Comparison of ENCODE assay signal across 14 mouse cellular contexts in genomic region chr9:98809526-98809925, GRCm38 (mm10). TPM values are rescaled to one million over a fixed set of nuclear protein-coding genes. Genes with fewer than 3 reads are reported as not detected.
DNase-seq lines count a peak whose midpoint lies in the region; ATAC-seq and TF ChIP-seq lines count a peak whose summit lies in the region.
"Not testable (repeated sequence)": the region's sequence is repeated elsewhere in the genome, so short reads cannot be mapped to it uniquely, and the experiment has no call there.
"Had no signal": no experiment of that assay in that cellular context is flagged by ENCODE, and none has a peak within 500 bp of the region (broad histone marks: within the 10 kb centered on the region; RNA-seq: fewer than 3 reads in every experiment).

No protein-coding gene starts in this region.

- H3K4me1 ChIP-seq in forebrain, postnatal 0 days (ENCODE audit: insufficient read depth); hindbrain, embryonic 10.5 days (replicated peaks); midbrain, postnatal 0 days (ENCODE audit: insufficient read depth, low read length); stomach, postnatal 0 days (replicated peaks; ENCODE audit: control insufficient read depth, insufficient read depth): not testable (repeated sequence)

- not testable (repeated sequence) for H3K9me3 ChIP-seq in forebrain, postnatal 0 days (ENCODE audit: low read length); hindbrain, embryonic 10.5 days; midbrain, postnatal 0 days (ENCODE audit: low read length); stomach, postnatal 0 days (ENCODE audit: control insufficient read depth, low read length)

- not testable (repeated sequence) for H3K27me3 ChIP-seq in forebrain, postnatal 0 days (ENCODE audit: insufficient read depth, low read length); hindbrain, embryonic 10.5 days (ENCODE audit: insufficient read depth, poor library complexity, severe bottlenecking); midbrain, postnatal 0 days (ENCODE audit: insufficient read depth, low read length); stomach, postnatal 0 days (ENCODE audit: control insufficient read depth, insufficient read depth, low read length)

- TF ChIP-seq CTCF in brain, embryonic 14.5 days (IDR thresholded peaks at IDR 0.05; ENCODE audit: borderline replicate concordance, extremely low read depth, insufficient read depth, insufficient read length) = peak; percentile 63; the same call in 1 of the 2 replicates
- TF ChIP-seq CTCF in forebrain, postnatal 0 days (IDR thresholded peaks at IDR 0.05; ENCODE audit: low read depth) = peak; percentile 69
- peak; percentile 70 for TF ChIP-seq CTCF in layer of hippocampus, adult 2 months (conservative IDR thresholded peaks at IDR 0.05)
- TF ChIP-seq CTCF in midbrain, postnatal 0 days (IDR thresholded peaks at IDR 0.05) = peak; percentile 79
- TF ChIP-seq CTCF in stomach, postnatal 0 days (IDR thresholded peaks at IDR 0.05; ENCODE audit: low read depth) = peak; percentile 78

- not testable (repeated sequence) for TF ChIP-seq POLR2A in brain, embryonic 14.5 days (IDR thresholded peaks at IDR 0.05; ENCODE audit: borderline replicate concordance, extremely low read depth, insufficient read depth, insufficient read length, poor library complexity, severe bottlenecking)

- WGBS in forebrain, postnatal 0 days = 69% methylated on average over 2 of the region's 2 CpGs
- 65% methylated on average over 2 of the region's 2 CpGs for WGBS in hindbrain, embryonic 10.5 days
- WGBS in midbrain, postnatal 0 days = 63% methylated on average over 2 of the region's 2 CpGs
- 39% methylated on average over 2 of the region's 2 CpGs for WGBS in stomach, postnatal 0 days

- not testable (repeated sequence) for TF ChIP-seq EP300 in stomach, postnatal 0 days (optimal IDR thresholded peaks at IDR 0.05)

- not testable (repeated sequence) for H3K4me2 ChIP-seq in forebrain, postnatal 0 days (ENCODE audit: low read depth); midbrain, postnatal 0 days (ENCODE audit: low read depth, low read length, poor library complexity, severe bottlenecking); stomach, postnatal 0 days (replicated peaks; ENCODE audit: low read depth)

- H3K27ac ChIP-seq in forebrain, postnatal 0 days (ENCODE audit: low read depth, low read length); hindbrain, embryonic 10.5 days; layer of hippocampus, adult 2 months; midbrain, postnatal 0 days (ENCODE audit: low read depth, low read length); stomach, postnatal 0 days (replicated peaks): not testable (repeated sequence)

- H3K36me3 ChIP-seq in forebrain, postnatal 0 days (ENCODE audit: insufficient read depth); hindbrain, embryonic 10.5 days; midbrain, postnatal 0 days (ENCODE audit: insufficient read depth, low read length); stomach, postnatal 0 days (ENCODE audit: control insufficient read depth, insufficient read depth, low read length): not testable (repeated sequence)

- peak; percentile 38; the same call in 1 of the 2 replicates for ATAC-seq in forebrain, postnatal 0 days
- ATAC-seq in midbrain, postnatal 0 days (ENCODE audit: low FRiP score); stomach, postnatal 0 days (ENCODE audit: low FRiP score, low TSS enrichment): not testable (repeated sequence)

- DNase-seq in A20 (ENCODE audit: low read depth, low spot score) (peak; percentile 29), liver (peak; percentile 20)
- peak; percentile 69 for DNase-seq in brain, embryonic 14.5 days (ENCODE audit: low read depth)
- DNase-seq in forebrain, postnatal 0 days = peak; percentile 62
- DNase-seq in hindbrain, embryonic 10.5 days (ENCODE audit: low spot score) = peak; percentile 39
- peak; percentile 28 to 62 for DNase-seq in layer of hippocampus, adult 2 months (ENCODE audit: low spot score in 2 of 2)
- DNase-seq in midbrain, postnatal 0 days (ENCODE audit: low spot score) = peak; percentile 76
- DNase-seq in stomach, postnatal 0 days (ENCODE audit: low spot score) = peak; percentile 52

- H3K9ac ChIP-seq in forebrain, postnatal 0 days; midbrain, postnatal 0 days (replicated peaks; ENCODE audit: low read length, poor library complexity, severe bottlenecking); stomach, postnatal 0 days (ENCODE audit: low read length): not testable (repeated sequence)

- not testable (repeated sequence) for H3K4me3 ChIP-seq in forebrain, postnatal 0 days (ENCODE audit: low read depth, low read length); hindbrain, embryonic 10.5 days; layer of hippocampus, adult 2 months; midbrain, postnatal 0 days (ENCODE audit: low read depth, low read length); stomach, postnatal 0 days (ENCODE audit: low read depth, low read length)

RNA-seq across cellular contexts. Expression of gene Prr23a1, which starts 32.8 kb away (rescaled TPM):
- 0.08 TPM in 1 of 2 replicates, not detected in the other for polyA plus RNA-seq in brain, embryonic 14.5 days (2012; rRNA removed)
- not detected in 2 replicates for total RNA-seq in forebrain, postnatal 0 days (2014; rRNA removed)
- polyA plus RNA-seq in forebrain, postnatal 0 days (2015; fragmentation: Nextera tagmentation; extraction: Ambion mirVana) = 0.18 TPM in 1 of 2 replicates, not detected in the other
- polyA plus RNA-seq in hindbrain, embryonic 10.5 days (2016; fragmentation: Nextera tagmentation; extraction: Ambion mirVana) = 0.31 TPM in 1 of 2 replicates, not detected in the other
- not detected for total RNA-seq in layer of hippocampus, adult 2 months (2021)
- total RNA-seq in midbrain, postnatal 0 days (2014; rRNA removed) = not detected in 2 replicates
- not detected in 2 replicates for polyA plus RNA-seq in midbrain, postnatal 0 days (2015; fragmentation: Nextera tagmentation; extraction: Ambion mirVana)
- polyA plus RNA-seq in stomach, postnatal 0 days (2015; fragmentation: Nextera tagmentation; extraction: Ambion mirVana) = not detected in 2 replicates
- total RNA-seq: gastrocnemius, postnatal 36 days; left cerebral cortex, adult 8-10 months; megakaryocyte, adult 5-6 weeks had no signal
- polyA plus RNA-seq: C2C12; neural tube, embryonic 14.5 days had no signal

RNA-seq across cellular contexts. Expression of gene Prr23a2, which starts 46.8 kb away (rescaled TPM):
- polyA plus RNA-seq in brain, embryonic 14.5 days (2012; rRNA removed) = not detected in 2 replicates
- not detected in 2 replicates for total RNA-seq in forebrain, postnatal 0 days (2014; rRNA removed)
- polyA plus RNA-seq in forebrain, postnatal 0 days (2015; fragmentation: Nextera tagmentation; extraction: Ambion mirVana) = not detected in 2 replicates
- not detected in 2 replicates for polyA plus RNA-seq in hindbrain, embryonic 10.5 days (2016; fragmentation: Nextera tagmentation; extraction: Ambion mirVana)
- total RNA-seq in layer of hippocampus, adult 2 months (2021) = not detected
- not detected in 2 replicates for total RNA-seq in midbrain, postnatal 0 days (2014; rRNA removed)
- polyA plus RNA-seq in midbrain, postnatal 0 days (2015; fragmentation: Nextera tagmentation; extraction: Ambion mirVana) = not detected in 2 replicates
- polyA plus RNA-seq in stomach, postnatal 0 days (2015; fragmentation: Nextera tagmentation; extraction: Ambion mirVana) = not detected in 2 replicates
- total RNA-seq: gastrocnemius, postnatal 36 days; left cerebral cortex, adult 8-10 months; megakaryocyte, adult 5-6 weeks had no signal
- polyA plus RNA-seq: C2C12; hindbrain, embryonic 16.5 days; neural tube, embryonic 14.5 days had no signal

RNA-seq across cellular contexts. Expression of gene Prr23a3, which starts 55.0 kb away (rescaled TPM):
- not detected in 2 replicates for polyA plus RNA-seq in brain, embryonic 14.5 days (2012; rRNA removed)
- total RNA-seq in forebrain, postnatal 0 days (2014; rRNA removed) = not detected in 2 replicates
- polyA plus RNA-seq in forebrain, postnatal 0 days (2015; fragmentation: Nextera tagmentation; extraction: Ambion mirVana) = not detected in 2 replicates
- 0.29 TPM in 1 of 2 replicates, not detected in the other for polyA plus RNA-seq in hindbrain, embryonic 10.5 days (2016; fragmentation: Nextera tagmentation; extraction: Ambion mirVana)
- not detected for total RNA-seq in layer of hippocampus, adult 2 months (2021)
- total RNA-seq in midbrain, postnatal 0 days (2014; rRNA removed) = not detected in 2 replicates
- polyA plus RNA-seq in midbrain, postnatal 0 days (2015; fragmentation: Nextera tagmentation; extraction: Ambion mirVana) = not detected in 2 replicates
- not detected in 2 replicates for polyA plus RNA-seq in stomach, postnatal 0 days (2015; fragmentation: Nextera tagmentation; extraction: Ambion mirVana)
- total RNA-seq: gastrocnemius, postnatal 36 days; left cerebral cortex, adult 8-10 months; megakaryocyte, adult 5-6 weeks had no signal
- polyA plus RNA-seq: C2C12; neural tube, embryonic 14.5 days had no signal

Comparison
In these comparisons a context has a peak if more than half of its experiments do, and no peak if none do; other contexts are left out.
1. DNase-seq: peak in every context shown above with its lines; median percentile 76 in midbrain, postnatal 0 days; 69 in brain, embryonic 14.5 days; 62 in forebrain, postnatal 0 days; 52 in stomach, postnatal 0 days; 45 in layer of hippocampus, adult 2 months; 39 in hindbrain, embryonic 10.5 days; 29 in A20; 20 in liver.